Mouse (Mus musculus): ENCODE measurements at regions not wholly inside any gene's neighbourhood (a gene's known extent, or its start where the extent isn't known, plus 50 kb on each side); places are given as distances from the start of the nearest gene placed in this dataset.
A peak's percentile ranks its signal among the peaks of the same experiment; 100 is the strongest.

- DNase-seq (ENCODE audit: low spot score in 2 of 2): peak in 1 of 2 experiments; percentile 33
Observed at GRCm38 (mm10) chr4:95215187-95215586, 163.2 kb upstream of the Jun start.

DNA sequence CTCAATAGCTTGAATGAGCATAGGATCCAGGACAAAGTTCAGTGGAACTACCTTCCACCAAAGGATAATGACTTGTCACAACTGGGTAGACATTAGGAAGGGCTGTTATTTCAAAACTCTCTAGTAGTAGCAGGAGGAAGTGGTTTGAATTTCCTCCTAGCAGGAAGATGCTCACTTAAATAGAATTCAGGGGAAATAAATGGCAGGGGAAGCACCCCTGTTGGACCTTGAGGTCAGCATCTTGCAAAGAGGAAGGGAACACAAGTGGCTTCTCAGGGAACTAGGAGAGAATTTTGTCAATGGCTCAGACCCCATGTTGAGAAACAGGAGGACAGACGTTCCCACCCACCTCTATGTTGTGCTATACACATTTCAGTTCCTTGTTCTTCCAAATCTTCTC lies 178.4 kb upstream of the Jun start:
- no peak for DNase-seq (ENCODE audit: low spot score in 2 of 2)

DNA sequence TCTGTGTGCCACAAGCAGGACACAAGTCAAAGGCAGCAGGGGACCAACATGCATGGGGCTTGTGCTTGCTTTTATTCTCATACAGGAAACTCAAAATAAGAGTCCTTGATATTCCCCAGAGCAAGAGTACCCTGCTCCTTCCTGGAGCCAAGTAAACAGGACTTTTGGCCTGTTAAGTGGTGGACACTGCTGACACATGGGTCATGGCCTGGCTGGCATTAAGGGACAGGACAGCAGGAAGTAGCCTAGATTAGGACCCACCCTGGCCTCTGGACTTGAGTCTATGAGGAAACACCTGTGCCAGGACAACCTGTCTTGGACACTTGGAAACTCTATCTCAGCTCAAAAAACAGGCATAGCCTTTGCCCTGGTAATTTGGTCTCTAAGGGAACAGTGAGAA lies 181.0 kb upstream of the Jun start:
- no peak for DNase-seq (ENCODE audit: low spot score in 2 of 2)

DNA sequence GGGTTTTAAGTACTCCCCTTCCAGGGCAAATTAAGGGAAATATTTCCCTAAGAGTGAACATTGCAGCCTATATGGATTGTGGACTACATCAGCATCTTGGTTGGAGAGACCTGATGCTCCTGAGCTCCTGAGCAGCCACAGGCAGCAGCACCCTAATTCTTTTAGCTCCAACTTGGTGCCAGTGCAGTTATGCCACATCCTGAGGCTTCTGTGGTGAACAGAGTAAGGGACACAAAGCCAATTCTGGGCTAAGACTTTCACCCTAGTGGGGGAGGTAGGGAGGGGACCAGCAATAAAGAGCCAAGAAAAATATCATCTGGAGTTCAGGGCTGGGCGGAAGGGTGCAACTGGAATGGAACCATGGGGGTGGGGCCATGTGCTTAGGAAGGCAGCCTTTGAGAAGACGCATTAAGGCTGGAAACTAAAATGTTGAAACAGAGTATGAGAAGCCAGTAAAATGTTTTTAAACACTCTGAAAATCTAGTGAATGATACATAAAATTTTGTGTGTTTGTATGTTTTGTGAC lies 182.1 kb upstream of the Jun start:
- no peak for DNase-seq (ENCODE audit: low spot score in 2 of 2)

GRCm38 (mm10) chr4:95247977-95248376 lies 196.0 kb upstream of the Jun start:
- no peak for DNase-seq (ENCODE audit: low spot score in 2 of 2)

DNA sequence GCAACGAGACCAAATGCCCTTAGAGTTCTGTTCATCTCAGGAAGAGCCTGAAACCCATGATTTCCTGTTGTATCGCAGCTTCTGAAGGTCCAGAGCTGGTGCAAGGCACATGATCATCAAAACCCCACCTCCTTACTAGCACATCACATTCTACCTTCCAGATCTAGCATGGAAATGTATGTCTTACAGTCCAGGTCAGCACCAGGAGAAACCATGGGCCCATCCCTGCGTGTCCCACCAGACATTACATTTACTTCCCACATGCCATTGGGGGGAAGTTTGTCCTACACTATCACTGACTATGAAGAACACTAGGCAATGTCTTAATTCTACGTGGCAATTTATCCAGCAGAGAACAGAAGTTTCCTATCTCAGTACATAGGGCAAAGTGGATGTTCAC lies 197.0 kb upstream of the Jun start:
- DNase-seq (ENCODE audit: low spot score in 2 of 2): no peak

GRCm38 (mm10) chr4:95250083-95250482 lies 198.1 kb upstream of the Jun start:
- DNase-seq (ENCODE audit: low spot score in 2 of 2): no peak

DNA sequence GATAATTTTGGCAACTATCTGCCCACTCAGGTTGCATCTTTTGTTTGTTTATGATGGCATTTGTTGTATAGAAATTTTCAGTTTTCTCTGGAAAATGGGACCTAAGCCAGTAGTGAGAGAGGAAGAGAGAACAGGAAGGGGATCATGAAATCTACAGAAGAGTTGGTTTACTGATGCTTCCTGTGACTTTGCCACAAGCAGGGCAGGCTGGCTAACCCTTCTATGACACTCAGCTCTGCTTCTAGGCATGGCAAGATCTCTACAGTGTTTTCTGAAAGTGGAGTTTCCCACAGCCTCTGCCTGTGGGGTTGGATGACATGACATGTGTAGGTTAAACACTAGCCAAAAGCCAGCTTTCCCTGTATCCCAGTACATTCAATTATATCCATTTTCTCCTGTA lies 217.7 kb upstream of the Jun start:
- no peak for DNase-seq (ENCODE audit: low spot score in 2 of 2)

DNA sequence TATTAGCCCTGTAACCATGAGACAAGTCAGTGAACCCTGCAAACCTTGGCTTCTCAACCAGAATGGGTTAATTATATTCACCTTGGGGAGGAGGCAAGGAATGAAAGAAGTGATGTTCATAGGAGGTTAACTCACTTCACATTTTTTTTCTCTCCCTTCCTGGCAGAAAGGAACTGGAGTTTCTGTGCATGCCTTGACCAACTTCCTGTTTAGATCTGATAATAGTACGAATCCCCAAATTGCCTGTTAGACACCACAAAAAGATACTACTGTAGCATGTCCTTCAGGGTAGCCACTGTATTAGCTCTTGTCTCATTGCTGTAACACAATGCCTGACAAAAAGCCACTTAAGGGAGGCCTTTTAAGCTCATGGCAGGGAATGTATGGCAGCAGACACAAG lies 218.4 kb upstream of the Jun start:
- DNase-seq (ENCODE audit: low spot score in 2 of 2): no peak

DNA sequence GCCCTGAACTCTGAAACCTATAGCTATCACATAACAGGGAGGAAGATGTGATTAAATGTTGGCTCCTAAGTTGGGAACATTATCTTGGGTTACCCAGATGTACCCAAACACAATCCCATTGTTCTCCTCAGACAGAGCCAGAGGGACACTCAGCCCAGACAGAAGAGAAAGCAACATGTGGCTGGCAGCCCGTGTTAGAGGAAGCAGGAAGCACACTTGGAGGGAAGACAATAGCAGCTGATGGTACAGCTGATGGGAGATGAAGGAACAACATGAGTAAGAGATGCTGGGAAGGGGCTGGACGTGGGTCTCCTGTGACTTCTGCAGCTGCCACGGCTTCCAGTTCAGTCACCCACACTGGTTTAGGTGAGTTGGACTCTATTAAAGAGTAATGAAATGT lies 224.2 kb upstream of the Jun start:
- DNase-seq (ENCODE audit: low spot score in 2 of 2): no peak

GRCm38 (mm10) chr4:95277989-95278713 lies 226.1 kb upstream of the Jun start:
- no peak for DNase-seq (ENCODE audit: low spot score in 2 of 2)

GRCm38 (mm10) chr4:95278714-95279095 lies 226.7 kb upstream of the Jun start:
- no peak for DNase-seq (ENCODE audit: low spot score in 2 of 2)

DNA sequence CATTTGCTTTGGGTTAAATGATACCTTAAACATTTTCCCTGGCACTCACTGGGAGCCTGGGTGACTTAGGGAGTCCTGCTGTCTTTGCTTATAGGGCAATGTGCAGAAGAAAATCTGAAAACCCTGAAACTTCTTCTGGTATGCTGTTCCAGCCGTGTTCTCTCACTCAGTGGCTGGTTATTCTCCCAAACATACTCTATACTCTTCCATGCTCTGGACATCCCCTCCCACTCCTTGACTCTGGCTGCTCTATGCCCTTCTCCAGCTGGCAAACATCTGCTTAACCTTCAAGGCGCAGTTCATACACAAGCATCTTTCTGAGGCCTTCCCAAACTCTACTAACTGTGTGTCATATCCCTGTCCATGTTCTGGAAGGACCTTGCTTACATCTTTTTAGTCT lies 227.2 kb upstream of the Jun start:
- no peak for DNase-seq (ENCODE audit: low spot score in 2 of 2)

GRCm38 (mm10) chr4:95282083-95282482 lies 230.1 kb upstream of the Jun start:
- no peak for DNase-seq (ENCODE audit: low spot score in 2 of 2)

GRCm38 (mm10) chr4:95283789-95284188 lies 231.8 kb upstream of the Jun start:
- DNase-seq (ENCODE audit: low spot score in 2 of 2): no peak

GRCm38 (mm10) chr4:95284192-95284591 lies 232.2 kb upstream of the Jun start:
- no peak for DNase-seq (ENCODE audit: low spot score in 2 of 2)

DNA sequence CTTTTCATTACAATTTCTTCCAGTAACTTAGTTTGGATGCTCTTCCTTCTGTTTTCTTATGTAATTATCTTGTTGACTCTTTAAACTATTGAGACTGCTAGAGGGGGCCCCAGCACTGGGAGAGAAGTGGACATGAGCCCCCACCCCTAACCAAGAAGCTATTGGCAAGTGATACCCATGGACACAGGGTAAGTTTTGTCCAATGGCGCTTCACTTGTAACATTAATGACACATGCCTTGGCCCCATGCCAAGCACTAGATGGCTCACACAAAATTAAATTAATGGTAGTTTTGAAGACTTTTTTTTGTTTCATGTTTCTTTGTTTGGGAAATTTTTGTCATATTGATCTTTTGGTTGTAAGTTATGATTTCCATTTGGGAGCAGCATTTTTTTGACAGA lies 232.7 kb upstream of the Jun start:
- no peak for DNase-seq (ENCODE audit: low spot score in 2 of 2)

GRCm38 (mm10) chr4:95290321-95290720 lies 238.3 kb upstream of the Jun start:
- DNase-seq (ENCODE audit: low spot score in 2 of 2): no peak

DNA sequence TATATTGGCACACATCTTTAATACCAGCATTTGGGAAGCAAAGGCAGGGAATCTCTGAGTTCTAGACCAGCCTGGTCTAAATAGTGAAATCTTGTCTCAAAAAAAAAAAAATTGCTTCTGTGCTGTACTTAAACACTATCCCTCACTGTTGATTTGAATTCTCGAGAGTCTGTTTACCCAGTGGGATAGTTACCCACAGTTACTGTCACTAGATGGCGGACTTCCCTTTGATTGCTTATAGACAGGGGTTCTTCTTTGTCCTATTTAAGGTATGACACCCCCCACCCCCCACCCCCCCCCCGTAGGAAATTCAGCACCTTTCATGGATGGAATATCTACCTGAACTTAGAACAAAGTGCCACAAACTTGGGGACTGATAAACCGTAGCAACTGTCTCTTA lies 242.1 kb upstream of the Jun start:
- DNase-seq (ENCODE audit: low spot score in 2 of 2): no peak

GRCm38 (mm10) chr4:95301907-95302306 lies 249.9 kb upstream of the Jun start:
- no peak for DNase-seq (ENCODE audit: low spot score in 2 of 2)

DNA sequence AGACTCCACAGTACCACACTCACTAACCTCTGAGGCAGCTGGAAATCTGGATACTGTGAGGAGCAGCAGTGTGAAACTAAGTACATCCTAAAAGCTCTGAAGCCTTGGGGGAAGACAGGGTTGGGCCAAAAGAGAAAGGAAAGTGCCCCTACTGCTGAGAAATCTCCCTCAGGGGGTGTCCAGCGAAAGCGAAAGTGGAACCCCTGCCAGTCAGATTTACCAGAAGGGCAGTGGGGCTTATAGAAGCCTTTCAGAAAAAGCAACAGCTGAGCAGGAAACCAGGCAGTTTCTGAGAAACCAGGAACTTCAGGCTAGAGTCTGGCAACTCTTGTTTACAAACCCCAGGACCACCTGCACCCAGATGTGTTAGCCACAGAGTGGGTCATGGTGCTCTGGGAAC lies 251.3 kb upstream of the Jun start:
- peak; percentile 7 to 29 for DNase-seq (ENCODE audit: low spot score in 2 of 2)

- no peak for DNase-seq (ENCODE audit: low spot score in 2 of 2)
Observed at GRCm38 (mm10) chr4:95304006-95304405, 252.0 kb upstream of the Jun start.

GRCm38 (mm10) chr4:95307134-95307533 lies 250.2 kb upstream of the Fggy start:
- DNase-seq (ENCODE audit: low spot score in 2 of 2): no peak

DNA sequence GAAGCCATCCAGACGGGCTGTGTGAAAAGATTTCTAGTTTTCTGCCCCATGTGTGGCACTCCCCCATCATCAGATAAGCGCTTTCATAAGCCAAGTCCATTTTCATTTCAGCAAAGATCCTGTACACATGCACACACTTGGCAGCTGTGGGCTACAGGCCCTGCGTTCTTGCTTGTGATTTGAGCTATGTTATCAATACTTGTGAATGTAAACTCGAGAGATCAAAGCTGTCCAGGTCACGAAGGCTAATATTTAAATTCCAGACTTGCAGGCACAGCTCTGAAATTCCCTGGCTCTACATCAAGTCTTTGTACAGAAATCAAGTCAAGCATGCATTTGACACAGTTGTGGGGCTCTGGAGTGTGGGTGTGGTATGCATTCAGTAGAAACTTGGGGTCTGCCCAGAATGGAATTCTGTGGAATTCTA lies 248.8 kb upstream of the Fggy start:
- no peak for DNase-seq (ENCODE audit: low spot score in 2 of 2)
